Mouse (Mus musculus) megakaryocyte, embryonic 14.5 days (primary cell): ENCODE results near the gene Tk2. TPM values are rescaled to one million over a fixed set of nuclear protein-coding genes. Genes with fewer than 3 reads are reported as not detected.

ENCODE experiments used
- H3K27me3 ChIP-seq: replicated peaks from 2 replicates; pipeline ENCODE3; 2012; ENCODE audit warnings: inconsistent platforms
- H3K36me3 ChIP-seq: replicated peaks from 2 replicates; pipeline ENCODE3; 2012; ENCODE audit warnings: low read length, inconsistent platforms, mixed read lengths
- H3K4me1 ChIP-seq: 2 replicates; pipeline ENCODE4 v1.6.1; 2012; ENCODE audit warnings: inconsistent platforms
- H3K4me3 ChIP-seq: replicated peaks from 2 replicates; pipeline ENCODE3; 2012; ENCODE audit warnings: moderate library complexity, mild to moderate bottlenecking, inconsistent platforms
- H3K9me3 ChIP-seq: 2 replicates; pipeline ENCODE4 v1.6.1; 2012; ENCODE audit warnings: inconsistent platforms
- FLI1 ChIP-seq: IDR thresholded peaks from 2 replicates; pipeline ENCODE4 v1.6.1; 2012; ENCODE audit warnings: low read length, inconsistent platforms, mixed read lengths
- GATA1 ChIP-seq: IDR thresholded peaks from 3 replicates; pipeline ENCODE4 v1.6.1; 2012; ENCODE audit warnings: mixed read lengths, low read length, inconsistent platforms, borderline replicate concordance
- polyA plus RNA-seq: library from polyadenylated mRNA; stranded (reverse); fragments of >175 nt; gene quantifications from 2 replicates; pipeline ENCODE4 v1.2.3, GENCODE M21; 2012; ENCODE audit warnings: low replicate concordance; ENCODE audit not compliant: insufficient read depth

The Tk2 gene
- polyA plus RNA-seq, 1 experiment, result 15.8 TPM

DNA sequence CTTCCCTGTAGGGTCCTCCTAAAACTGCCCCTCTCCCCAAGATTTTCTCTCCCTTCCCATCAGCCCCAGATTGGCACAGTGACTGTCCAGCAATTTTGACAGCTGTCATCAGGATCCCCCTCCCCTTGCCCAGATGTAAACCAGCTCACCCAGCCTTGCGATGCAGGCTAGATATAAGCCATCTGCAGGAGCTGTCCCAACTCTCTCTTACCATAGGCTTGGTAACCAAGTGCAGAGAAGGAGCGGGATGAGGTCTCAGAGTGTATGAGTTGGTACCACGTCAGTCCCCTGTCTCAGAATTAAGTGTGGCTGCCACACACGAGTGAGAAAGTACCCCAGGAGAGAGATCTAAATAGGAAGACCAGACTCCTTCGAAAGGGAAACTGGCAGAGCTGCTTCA is 59.9 kb downstream of the Tk2 start:
- TF ChIP-seq GATA1, result no peak
- TF ChIP-seq FLI1, result no peak
- Histone ChIP-seq H3K27me3 (peaks cover 40% of the 10 kb centered on the region), H3K36me3 (peaks cover 7% of the 10 kb centered on the region), H3K4me3 (no peak overlapping the region), H3K4me1 (peaks cover 58% of the 10 kb centered on the region), H3K9me3 (peaks cover 8% of the 10 kb centered on the region)

DNA sequence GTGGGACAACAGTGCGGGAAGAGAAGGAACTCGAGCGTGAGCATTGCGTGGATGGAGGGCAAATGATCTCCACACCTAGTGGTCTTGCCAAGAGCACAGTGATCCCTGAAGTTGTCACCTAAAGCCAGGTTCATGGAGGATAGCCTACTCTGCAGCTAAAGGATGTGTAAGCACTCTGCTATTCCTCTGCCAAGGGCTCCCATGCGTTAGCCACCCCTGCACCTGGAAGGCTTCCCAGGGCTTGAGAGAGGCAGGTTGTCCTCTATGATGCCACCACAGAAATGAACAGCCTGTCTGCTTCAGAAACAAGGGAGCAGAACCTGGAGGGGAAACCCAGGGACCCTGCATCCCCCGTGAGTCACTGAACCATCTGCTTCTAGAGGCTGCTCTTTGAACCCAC is 60.7 kb downstream of the Tk2 start:
- Histone ChIP-seq H3K9me3 (no peaks in the 10 kb centered on the region), H3K36me3 (no peaks in the 10 kb centered on the region), H3K27me3 (peaks cover 45% of the 10 kb centered on the region), H3K4me3 (no peak overlapping the region), H3K4me1 (peaks cover 53% of the 10 kb centered on the region)
- TF ChIP-seq FLI1 (no peak), GATA1 (no peak)

GRCm38 (mm10) chr8:104186827-104187226 is 61.5 kb downstream of the Tk2 start:
- H3K9me3 ChIP-seq, result no peaks in the 10 kb centered on the region
- no peaks in the 10 kb centered on the region for H3K36me3 ChIP-seq
- no peak overlapping the region for H3K4me3 ChIP-seq
- peaks cover 53% of the 10 kb centered on the region for H3K27me3 ChIP-seq
- H3K4me1 ChIP-seq, result peaks cover 45% of the 10 kb centered on the region
- no peak for TF ChIP-seq GATA1
- no peak for TF ChIP-seq FLI1

DNA sequence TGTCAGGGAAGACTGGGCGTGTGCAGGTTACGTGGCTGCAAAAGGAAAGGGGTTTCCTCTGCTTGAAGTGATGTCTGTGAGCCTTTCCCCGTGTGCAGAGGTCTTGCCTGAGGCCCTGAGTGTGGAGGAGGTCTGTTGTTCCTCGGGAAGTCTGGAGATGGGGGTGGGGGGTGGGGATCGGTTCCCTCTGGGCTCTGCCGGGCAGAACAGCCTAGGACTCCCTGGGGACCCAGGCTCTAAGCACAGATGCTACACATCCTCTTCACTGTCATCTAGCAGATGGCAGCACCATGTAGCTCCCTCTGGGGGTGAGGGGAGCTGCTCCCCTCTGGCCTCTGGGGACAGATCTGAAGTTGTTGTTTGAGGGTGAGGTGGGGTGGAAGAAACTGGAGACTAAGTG is 63.5 kb downstream of the Tk2 start:
- Histone ChIP-seq H3K36me3 (no peaks in the 10 kb centered on the region), H3K9me3 (no peaks in the 10 kb centered on the region), H3K4me3 (no peak overlapping the region), H3K27me3 (peaks cover 60% of the 10 kb centered on the region), H3K4me1 (peaks cover 33% of the 10 kb centered on the region)
- TF ChIP-seq GATA1, result no peak
- no peak for TF ChIP-seq FLI1

DNA sequence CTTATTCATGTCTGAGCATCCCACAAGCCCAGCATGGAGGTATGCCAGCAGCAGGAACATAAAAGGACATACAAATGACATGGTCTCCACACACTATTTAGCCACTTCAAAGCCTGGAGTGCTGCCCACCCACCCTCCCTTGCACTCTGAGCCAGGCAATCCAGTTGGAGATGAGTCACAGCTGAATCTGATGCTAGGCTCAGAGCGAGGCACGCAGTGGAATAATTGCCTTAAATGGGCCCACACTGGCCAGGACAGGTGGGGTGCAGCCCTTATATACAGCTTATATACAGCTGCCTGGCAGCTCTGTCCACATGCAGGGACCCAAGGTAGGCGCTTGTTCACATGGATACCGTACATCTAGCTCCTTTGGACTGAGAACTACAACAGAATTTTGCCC is 71.3 kb downstream of the Tk2 start:
- Histone ChIP-seq H3K36me3 (no peaks in the 10 kb centered on the region), H3K27me3 (peaks cover 36% of the 10 kb centered on the region), H3K9me3 (peaks cover under 1% of the 10 kb centered on the region; the same call in 1 of the 2 replicates), H3K4me1 (peaks cover 22% of the 10 kb centered on the region), H3K4me3 (no peak overlapping the region)
- TF ChIP-seq FLI1, result no peak
- TF ChIP-seq GATA1, result no peak

Other genes with a start within 250 kb of the Tk2 start
- gene Cdh5, start 146.9 kb downstream of the Tk2 start, polyA plus RNA-seq, result 0.41 TPM in 2 replicates
- gene Bean1, start 78.1 kb downstream of the Tk2 start, polyA plus RNA-seq, result 1.5 TPM in 1 of 2 replicates, not detected in the other
- gene Cklf, start 2.3 kb upstream of the Tk2 start, polyA plus RNA-seq, result 5.9 TPM in 1 of 2 replicates, not detected in the other
- gene Cmtm2a, start 44.6 kb upstream of the Tk2 start, polyA plus RNA-seq, result not detected in 2 replicates
- not detected in 2 replicates for gene Gm45711, start 61.5 kb upstream of the Tk2 start, polyA plus RNA-seq
- gene Cmtm1, start 61.6 kb upstream of the Tk2 start, polyA plus RNA-seq, result not detected in 2 replicates
- gene Gm11020, start 73.0 kb upstream of the Tk2 start, polyA plus RNA-seq, result not detected in 2 replicates
- gene Cmtm2b, start 73.7 kb upstream of the Tk2 start, polyA plus RNA-seq, result not detected in 2 replicates
- 64.5 and 65.4 TPM in 2 replicates for gene Cmtm3, start 90.9 kb upstream of the Tk2 start, polyA plus RNA-seq
- gene Cmtm4, start 147.2 kb upstream of the Tk2 start, polyA plus RNA-seq, result 0.69 and 1.2 TPM in 2 replicates
- gene Dync1li2, start 194.5 kb upstream of the Tk2 start, polyA plus RNA-seq, result 5.1 and 12.1 TPM in 2 replicates